Mouse (Mus musculus) midbrain, postnatal 0 days (tissue): ENCODE results near the gene Limch1. TPM values are rescaled to one million over a fixed set of nuclear protein-coding genes. Genes with fewer than 3 reads are reported as not detected.

Experiments used
- ATAC-seq: fragments of 200-750 bp; cut with Nextera tagmentation; 2 replicates; pipeline ENCODE4 v1.8.0; 2017; ENCODE audit warnings: moderate number of reproducible peaks, mild to moderate bottlenecking, moderate TSS enrichment, moderate library complexity; ENCODE audit not compliant: low FRiP score
- DNase-seq: peaks from one replicate; pipeline ENCODE4 v3.0.0-alpha.2; 2015; ENCODE audit warnings: low spot score
- H3K27ac ChIP-seq: fragments of 300-500 bp; sonication (generic); 2 replicates; pipeline ENCODE4 v1.5.1; 2014; ENCODE audit warnings: low read depth, mild to moderate bottlenecking, low read length, mixed read lengths
- H3K27me3 ChIP-seq: fragments of 300-500 bp; sonication (generic); 2 replicates; pipeline ENCODE4 v1.6.1; 2014; ENCODE audit warnings: low read length, control low read depth, mixed read lengths; ENCODE audit not compliant: insufficient read depth
- H3K36me3 ChIP-seq: fragments of 300-500 bp; sonication (generic); 2 replicates; pipeline ENCODE4 v1.6.1; 2014; ENCODE audit warnings: low read length, control low read depth, mixed read lengths; ENCODE audit not compliant: insufficient read depth
- H3K4me1 ChIP-seq: fragments of 300-500 bp; sonication (generic); 2 replicates; pipeline ENCODE4 v1.6.1; 2014; ENCODE audit warnings: mild to moderate bottlenecking, control low read depth, antibody characterized with exemption, low read length, mixed read lengths; ENCODE audit not compliant: insufficient read depth
- H3K4me2 ChIP-seq: fragments of 300-500 bp; sonication (generic); 2 replicates; pipeline ENCODE4 v1.6.1; 2014; ENCODE audit warnings: low read depth, mild to moderate bottlenecking, low read length, mixed read lengths; ENCODE audit not compliant: poor library complexity, severe bottlenecking
- H3K4me3 ChIP-seq: fragments of 300-500 bp; sonication (generic); 2 replicates; pipeline ENCODE4 v1.5.1; 2014; ENCODE audit warnings: low read depth, mild to moderate bottlenecking, low read length, moderate library complexity
- H3K9ac ChIP-seq: fragments of 300-500 bp; sonication (generic); replicated peaks from 2 replicates; pipeline ENCODE4 v1.6.1; 2014; ENCODE audit warnings: mild to moderate bottlenecking, low read length, moderate library complexity, mixed read lengths; ENCODE audit not compliant: poor library complexity, severe bottlenecking
- H3K9me3 ChIP-seq: fragments of 300-500 bp; sonication (generic); 2 replicates; pipeline ENCODE4 v1.6.1; 2016; ENCODE audit warnings: low read length, control low read depth
- CTCF ChIP-seq: IDR thresholded peaks from 2 replicates; pipeline ENCODE4 v1.5.1; 2016; ENCODE audit warnings: antibody characterized with exemption, mild to moderate bottlenecking
- WGBS: fragments of 180-500 bp; shearing (Covaris S2); extraction: QIAGEN DNeasy Blood & Tissue Kit; methylation state at CpG from one replicate; pipeline ENCODE4 v1.1.7; 2014; 5-methylcytosine and 5-hydroxymethylcytosine counted together
- polyA plus RNA-seq: library from polyadenylated mRNA; unstranded; fragments of >200 nt; fragmentation: Nextera tagmentation; extraction: Ambion mirVana; gene quantifications from 2 replicates; pipeline ENCODE4 v1.2.1, GENCODE M21; 2015
- total RNA-seq: library from RNA; depleted of rRNA; stranded (reverse); fragments of >200 nt; gene quantifications from 2 replicates; pipeline ENCODE4 v1.2.3, GENCODE M21; 2014

The Limch1 gene
- total and polyA plus RNA-seq, 2 experiments from 2014 or later = 46.6 to 119 TPM

DNA sequence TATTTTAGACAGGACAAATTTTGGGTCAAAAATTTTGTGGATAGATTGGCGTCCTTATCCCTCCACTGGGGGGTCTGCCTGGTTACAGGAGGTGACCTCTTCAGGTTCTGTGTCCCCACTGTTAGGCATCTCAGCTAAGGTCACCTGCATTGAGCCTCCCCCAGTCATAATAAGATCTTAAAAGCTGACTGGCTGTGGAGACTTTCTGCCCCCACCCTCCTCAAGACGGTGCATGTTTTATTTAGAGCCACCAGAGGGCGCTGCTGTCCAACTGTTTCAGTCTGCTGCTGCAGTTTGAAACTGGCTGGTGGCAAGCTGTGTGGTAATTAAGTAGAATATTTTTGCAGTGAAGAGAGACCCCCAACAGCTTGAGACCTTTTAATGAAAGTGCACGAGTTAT is 302.4 kb downstream of the Limch1 start:
- H3K27me3 ChIP-seq = no peaks in the 10 kb centered on the region
- DNase-seq (peak; percentile 91), ATAC-seq (peak; percentile 52; the same call in 1 of the 2 replicates)
- H3K4me2 ChIP-seq = no peak overlapping the region
- H3K9me3 ChIP-seq = no peaks in the 10 kb centered on the region
- no peaks in the 10 kb centered on the region for H3K4me1 ChIP-seq
- H3K4me3 ChIP-seq = no peak overlapping the region
- no peak overlapping the region for H3K9ac ChIP-seq
- TF ChIP-seq CTCF = peak; percentile 97
- H3K27ac ChIP-seq = no peak overlapping the region
- peaks cover 16% of the 10 kb centered on the region; the same call in 1 of the 2 replicates for H3K36me3 ChIP-seq
- 15% methylated on average over 4 of the region's 4 CpGs for WGBS

DNA sequence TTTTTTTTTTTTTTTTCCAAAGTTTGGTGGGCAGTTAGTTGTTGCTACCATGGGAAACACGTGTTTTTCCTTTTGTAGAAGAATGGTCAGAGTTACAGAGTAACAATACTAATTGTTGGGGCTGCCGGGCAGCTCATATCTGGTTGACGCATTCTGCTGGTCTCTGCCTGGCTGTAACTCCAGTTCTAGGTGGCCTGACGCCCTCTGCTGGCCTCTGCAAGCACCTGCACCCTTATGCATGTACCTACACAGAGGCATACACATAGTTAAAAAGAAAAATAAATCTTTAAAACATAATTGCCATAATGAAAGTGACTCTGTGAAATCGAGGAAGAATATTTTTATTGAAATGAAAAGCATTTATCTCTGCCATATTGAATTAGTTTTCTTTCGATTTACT is 312.2 kb downstream of the Limch1 start:
- no peak for DNase-seq
- WGBS = 88% methylated on average over 6 of the region's 6 CpGs
- TF ChIP-seq CTCF = peak; percentile 50

DNA sequence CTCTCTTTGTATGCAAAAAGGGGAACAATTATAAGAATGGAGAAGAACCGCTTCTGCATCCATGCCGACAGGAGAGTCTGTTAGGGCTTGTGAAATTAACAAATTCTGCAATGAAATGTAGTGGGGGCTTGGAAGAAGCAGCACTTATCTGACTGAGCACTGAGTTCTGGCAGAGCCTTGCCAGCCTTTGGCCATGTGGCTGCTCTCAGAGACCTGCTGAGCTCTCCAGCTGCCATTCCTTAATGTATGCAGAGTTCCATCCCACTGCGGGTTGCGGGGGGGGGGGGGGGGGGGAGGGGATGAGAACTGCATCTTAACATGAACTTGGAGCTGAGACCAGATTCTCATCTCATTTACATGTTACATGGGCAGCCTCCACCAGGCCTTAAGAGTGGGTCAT is 314.9 kb downstream of the Limch1 start:
- peaks cover 3% of the 10 kb centered on the region; the same call in 1 of the 2 replicates for H3K36me3 ChIP-seq
- no peak overlapping the region for H3K9ac ChIP-seq
- H3K4me1 ChIP-seq = no peaks in the 10 kb centered on the region
- ATAC-seq (no peak), DNase-seq (peak; percentile 40)
- H3K4me2 ChIP-seq = no peak overlapping the region
- TF ChIP-seq CTCF = no peak
- H3K27me3 ChIP-seq = no peaks in the 10 kb centered on the region
- WGBS = 43% methylated on average over 3 of the region's 4 CpGs
- no peaks in the 10 kb centered on the region for H3K9me3 ChIP-seq
- no peak overlapping the region for H3K4me3 ChIP-seq
- no peak overlapping the region for H3K27ac ChIP-seq

More for the DNA sequence above, 312.2 kb downstream of the Limch1 start:
- no peaks in the 10 kb centered on the region for H3K27me3 ChIP-seq
- H3K9ac ChIP-seq = no peak overlapping the region
- no peak overlapping the region for H3K4me2 ChIP-seq
- no peak overlapping the region for H3K27ac ChIP-seq
- H3K36me3 ChIP-seq = peaks cover 14% of the 10 kb centered on the region
- H3K4me3 ChIP-seq = no peak overlapping the region
- no peak for ATAC-seq
- no peaks in the 10 kb centered on the region for H3K9me3 ChIP-seq
- no peaks in the 10 kb centered on the region for H3K4me1 ChIP-seq

DNA sequence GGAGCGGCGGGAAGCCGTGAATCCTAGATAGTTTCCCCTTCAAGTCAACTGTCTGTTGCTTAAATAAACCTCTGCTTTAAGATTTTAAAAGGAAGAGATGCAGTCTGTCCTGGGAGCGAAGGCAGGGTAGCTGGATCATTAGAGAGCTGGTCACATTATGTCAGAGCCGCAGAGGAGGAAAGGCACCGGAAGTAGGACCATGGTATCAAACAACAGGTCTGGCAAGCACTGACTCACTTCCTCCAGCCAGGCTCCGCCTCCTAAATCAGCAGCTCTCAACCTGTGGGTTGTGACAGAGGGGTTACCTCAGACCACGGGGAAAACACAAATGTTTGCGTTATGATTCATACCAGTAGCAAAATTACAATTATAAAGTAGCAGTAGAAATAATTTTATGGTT is 318.0 kb downstream of the Limch1 start:
- DNase-seq (no peak), ATAC-seq (no peak)
- Histone ChIP-seq H3K9me3 (no peaks in the 10 kb centered on the region), H3K36me3 (no peaks in the 10 kb centered on the region), H3K4me2 (no peak overlapping the region), H3K27me3 (no peaks in the 10 kb centered on the region), H3K4me1 (no peaks in the 10 kb centered on the region), H3K4me3 (no peak overlapping the region), H3K9ac (no peak overlapping the region), H3K27ac (no peak overlapping the region)
- 89% methylated on average over 9 of the region's 9 CpGs for whole genome bisulfite sequencing
- TF ChIP-seq CTCF = no peak

DNA sequence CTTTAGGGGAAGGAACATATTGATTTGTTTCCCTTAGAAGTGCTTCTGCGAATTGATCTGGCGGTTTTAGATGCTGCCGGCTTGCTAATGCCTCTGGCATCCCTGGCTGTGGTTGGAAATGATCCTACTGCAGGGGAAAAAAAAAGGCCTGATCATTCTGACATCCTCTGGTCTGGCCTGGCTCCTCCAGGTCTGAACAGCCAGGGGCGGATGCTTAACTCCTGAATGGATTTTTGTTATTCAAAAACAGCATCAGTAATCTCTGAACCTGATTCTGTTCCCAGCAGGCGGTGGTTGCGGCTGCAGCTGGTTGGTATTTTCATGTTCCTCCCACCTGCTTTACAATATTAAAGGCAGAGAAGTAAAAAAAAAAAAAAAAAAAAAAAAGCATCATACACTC is 337.5 kb downstream of the Limch1 start:
- Histone ChIP-seq H3K9ac (no peak overlapping the region), H3K4me3 (no peak overlapping the region), H3K27ac (no peak overlapping the region), H3K9me3 (no peaks in the 10 kb centered on the region), H3K36me3 (no peaks in the 10 kb centered on the region), H3K4me2 (no peak overlapping the region), H3K27me3 (no peaks in the 10 kb centered on the region), H3K4me1 (no peaks in the 10 kb centered on the region)
- ATAC-seq (no peak), DNase-seq (no peak)
- TF ChIP-seq CTCF = no peak
- 32% methylated on average over 6 of the region's 6 CpGs for WGBS

DNA sequence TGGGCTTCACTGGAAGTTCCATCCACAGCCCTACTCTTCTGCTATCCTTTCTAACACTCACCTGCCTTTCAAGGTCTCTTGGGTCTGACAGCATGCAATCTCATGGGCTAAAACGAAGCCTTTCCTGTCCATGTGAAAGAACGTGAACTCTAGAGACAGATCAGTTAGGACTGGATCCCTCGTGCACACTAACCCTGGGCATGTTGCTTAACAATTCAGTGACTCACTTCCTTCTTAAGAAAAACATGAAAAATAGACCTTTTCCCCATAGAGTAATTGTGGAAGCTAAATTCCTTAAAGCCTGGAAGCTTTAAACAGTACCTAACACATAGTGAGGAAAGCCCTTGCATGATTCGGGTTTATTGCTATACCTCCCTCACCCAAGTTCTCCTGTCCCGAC is 345.2 kb downstream of the Limch1 start:
- H3K4me1 ChIP-seq = no peaks in the 10 kb centered on the region
- WGBS = 80% methylated on average over 5 of the region's 5 CpGs
- H3K36me3 ChIP-seq = no peaks in the 10 kb centered on the region
- ATAC-seq (no peak), DNase-seq (no peak)
- no peak overlapping the region for H3K9ac ChIP-seq
- no peaks in the 10 kb centered on the region for H3K9me3 ChIP-seq
- H3K4me2 ChIP-seq = no peak overlapping the region
- no peak for TF ChIP-seq CTCF
- peaks cover 52% of the 10 kb centered on the region for H3K27me3 ChIP-seq
- H3K27ac ChIP-seq = no peak overlapping the region
- H3K4me3 ChIP-seq = no peak overlapping the region
